Mouse (Mus musculus): ENCODE data around the gene Gfod1. TPM values are rescaled to one million over a fixed set of nuclear protein-coding genes. Genes with fewer than 3 reads are reported as not detected.

Gene Gfod1
- total and polyA plus RNA-seq, 2 experiments from 2014 or later, result 2.4 to 22.4 TPM

DNA sequence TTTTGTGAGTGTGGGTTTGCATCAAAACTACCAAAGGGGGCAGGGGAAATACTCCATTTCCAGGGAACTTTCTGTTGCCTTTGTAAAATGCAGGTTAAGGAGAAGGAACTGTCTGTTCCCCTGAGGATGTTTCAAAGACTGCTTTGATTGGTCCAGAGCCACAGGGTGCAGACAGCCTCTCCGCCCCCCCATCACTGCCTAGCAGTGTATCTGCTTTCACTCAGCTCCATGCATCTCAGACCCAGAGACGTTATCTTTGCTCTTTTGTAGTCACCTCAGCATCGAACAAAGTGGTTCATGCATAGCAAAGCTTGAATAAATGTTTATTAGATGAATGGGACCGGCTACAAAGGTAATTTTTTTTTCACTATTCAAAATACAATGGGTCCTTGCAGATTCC, 38.9 kb downstream of the Gfod1 start:
- H3K4me2 ChIP-seq (ENCODE audit: low read depth, low read length, poor library complexity, severe bottlenecking), result 0 out of 2 replicates have a peak overlapping the region, but pooled peaks have one; percentile 4
- no peaks in the 10 kb centered on the region for H3K9me3 ChIP-seq (ENCODE audit: low read length)
- no peak overlapping the region for H3K4me3 ChIP-seq (ENCODE audit: low read depth, low read length)
- no peaks in the 10 kb centered on the region for H3K36me3 ChIP-seq (ENCODE audit: insufficient read depth, low read length)
- no peaks in the 10 kb centered on the region for H3K4me1 ChIP-seq (ENCODE audit: insufficient read depth, low read length)
- H3K9ac ChIP-seq (replicated peaks; ENCODE audit: low read length, poor library complexity, severe bottlenecking), result no peak overlapping the region
- no peaks in the 10 kb centered on the region for H3K27me3 ChIP-seq (ENCODE audit: insufficient read depth, low read length)
- ATAC-seq (ENCODE audit: low FRiP score) (peak; percentile 50; the same call in 1 of the 2 replicates), DNase-seq (ENCODE audit: low spot score) (no peak)
- H3K27ac ChIP-seq (ENCODE audit: low read depth, low read length), result no peak overlapping the region
- TF ChIP-seq CTCF (IDR thresholded peaks at IDR 0.05), result no peak
- WGBS, result 20% methylated on average over 4 of the region's 4 CpGs

DNA sequence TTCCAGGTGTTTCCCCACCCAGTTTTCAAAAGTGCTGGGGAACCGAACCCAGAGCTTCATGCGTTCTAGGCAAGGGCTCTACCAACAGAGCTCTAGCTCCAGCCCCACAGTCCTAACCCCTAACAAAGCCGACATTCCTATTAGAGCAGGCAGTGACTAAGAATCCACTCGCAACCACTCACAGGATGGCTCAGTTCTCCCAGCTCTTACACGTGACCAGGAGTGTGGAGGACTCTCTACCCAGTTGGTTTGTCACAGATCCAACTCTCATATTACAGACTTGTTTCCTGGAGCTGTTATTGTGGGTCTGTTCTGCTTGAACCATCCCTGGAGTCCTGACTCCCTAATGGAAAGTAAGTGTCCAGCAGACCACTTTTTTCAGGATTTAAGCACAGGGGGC, 40.3 kb downstream of the Gfod1 start:
- no peak overlapping the region for H3K4me3 ChIP-seq (ENCODE audit: low read depth, low read length)
- H3K27ac ChIP-seq (ENCODE audit: low read depth, low read length), result no peak overlapping the region
- no peak overlapping the region for H3K4me2 ChIP-seq (ENCODE audit: low read depth, low read length, poor library complexity, severe bottlenecking)
- H3K4me1 ChIP-seq (ENCODE audit: insufficient read depth, low read length), result no peaks in the 10 kb centered on the region
- H3K9me3 ChIP-seq (ENCODE audit: low read length), result no peaks in the 10 kb centered on the region
- no peak for TF ChIP-seq CTCF (IDR thresholded peaks at IDR 0.05)
- H3K9ac ChIP-seq (replicated peaks; ENCODE audit: low read length, poor library complexity, severe bottlenecking), result no peak overlapping the region
- H3K27me3 ChIP-seq (ENCODE audit: insufficient read depth, low read length), result no peaks in the 10 kb centered on the region
- 89% methylated on average over 5 of the region's 5 CpGs for WGBS
- ATAC-seq (ENCODE audit: low FRiP score) (no peak), DNase-seq (ENCODE audit: low spot score) (no peak)
- no peaks in the 10 kb centered on the region for H3K36me3 ChIP-seq (ENCODE audit: insufficient read depth, low read length)

DNA sequence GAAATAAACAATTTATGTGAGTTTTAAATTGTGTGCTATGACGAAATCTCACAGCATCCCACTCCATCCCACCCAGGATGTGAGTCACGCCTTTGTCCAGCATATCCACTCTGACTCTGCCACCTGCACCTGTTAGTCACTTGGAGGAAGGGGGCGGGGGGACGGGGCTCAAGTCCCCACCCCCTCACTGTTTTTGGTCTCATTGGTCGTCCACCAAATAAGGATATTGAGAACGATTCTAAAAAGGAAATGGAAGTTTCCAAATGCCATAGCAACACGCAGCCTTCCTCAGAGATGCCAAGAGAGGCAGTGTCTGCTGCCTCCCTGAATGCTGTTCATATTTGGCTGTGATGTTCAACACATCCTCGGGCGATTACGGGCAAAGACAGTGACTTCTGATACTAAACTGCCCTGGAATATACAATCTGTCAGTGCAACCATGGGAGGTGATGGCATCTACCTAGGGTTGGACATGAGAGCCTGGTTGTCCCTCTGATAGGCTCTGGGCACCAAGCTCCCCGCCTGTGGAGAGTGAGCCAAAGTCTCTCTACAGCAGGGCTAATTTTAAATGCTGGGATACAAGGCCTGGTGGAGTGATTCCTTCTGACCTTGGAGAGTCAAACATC, 41.7 kb downstream of the Gfod1 start:
- H3K4me1 ChIP-seq (ENCODE audit: insufficient read depth, low read length), result no peaks in the 10 kb centered on the region
- no peak for TF ChIP-seq CTCF (IDR thresholded peaks at IDR 0.05)
- no peak overlapping the region for H3K27ac ChIP-seq (ENCODE audit: low read depth, low read length)
- no peaks in the 10 kb centered on the region for H3K27me3 ChIP-seq (ENCODE audit: insufficient read depth, low read length)
- WGBS, result 89% methylated on average over 11 of the region's 11 CpGs
- H3K9me3 ChIP-seq (ENCODE audit: low read length), result no peaks in the 10 kb centered on the region
- no peak overlapping the region; the same call in 1 of the 2 replicates for H3K9ac ChIP-seq (replicated peaks; ENCODE audit: low read length, poor library complexity, severe bottlenecking)
- H3K4me2 ChIP-seq (ENCODE audit: low read depth, low read length, poor library complexity, severe bottlenecking), result no peak overlapping the region
- DNase-seq (ENCODE audit: low spot score) (no peak), ATAC-seq (ENCODE audit: low FRiP score) (no peak)
- H3K4me3 ChIP-seq (ENCODE audit: low read depth, low read length), result no peak overlapping the region
- no peaks in the 10 kb centered on the region for H3K36me3 ChIP-seq (ENCODE audit: insufficient read depth, low read length)

DNA sequence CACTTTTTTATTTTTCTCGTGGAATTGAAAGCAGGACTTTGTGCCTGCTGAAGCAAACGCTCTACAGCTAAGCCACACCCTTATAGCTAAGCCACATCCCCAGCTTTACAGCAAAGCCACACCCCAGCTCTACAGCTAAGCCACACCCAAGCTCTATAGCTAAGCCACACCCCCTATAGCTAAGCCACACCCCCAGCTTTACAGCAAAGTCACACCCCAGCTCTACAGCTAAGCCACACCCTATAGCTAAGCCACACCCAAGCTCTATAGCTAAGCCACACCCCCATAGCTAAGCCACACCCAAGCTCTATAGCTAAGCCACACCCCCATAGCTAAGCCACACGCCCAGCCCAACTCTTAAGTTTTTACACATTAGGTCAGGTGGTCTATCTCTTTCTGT, 42.7 kb downstream of the Gfod1 start:
- no peak for TF ChIP-seq CTCF (IDR thresholded peaks at IDR 0.05)
- H3K4me1 ChIP-seq (ENCODE audit: insufficient read depth, low read length), result no peaks in the 10 kb centered on the region
- ATAC-seq (ENCODE audit: low FRiP score) (no peak), DNase-seq (ENCODE audit: low spot score) (no peak)
- no peaks in the 10 kb centered on the region for H3K9me3 ChIP-seq (ENCODE audit: low read length)
- H3K4me2 ChIP-seq (ENCODE audit: low read depth, low read length, poor library complexity, severe bottlenecking), result no peak overlapping the region
- no peak overlapping the region for H3K4me3 ChIP-seq (ENCODE audit: low read depth, low read length)
- H3K36me3 ChIP-seq (ENCODE audit: insufficient read depth, low read length), result no peaks in the 10 kb centered on the region
- 78% methylated on average over 3 of the region's 3 CpGs for WGBS
- H3K9ac ChIP-seq (replicated peaks; ENCODE audit: low read length, poor library complexity, severe bottlenecking), result no peak overlapping the region
- H3K27me3 ChIP-seq (ENCODE audit: insufficient read depth, low read length), result no peaks in the 10 kb centered on the region
- no peak overlapping the region for H3K27ac ChIP-seq (ENCODE audit: low read depth, low read length)

DNA sequence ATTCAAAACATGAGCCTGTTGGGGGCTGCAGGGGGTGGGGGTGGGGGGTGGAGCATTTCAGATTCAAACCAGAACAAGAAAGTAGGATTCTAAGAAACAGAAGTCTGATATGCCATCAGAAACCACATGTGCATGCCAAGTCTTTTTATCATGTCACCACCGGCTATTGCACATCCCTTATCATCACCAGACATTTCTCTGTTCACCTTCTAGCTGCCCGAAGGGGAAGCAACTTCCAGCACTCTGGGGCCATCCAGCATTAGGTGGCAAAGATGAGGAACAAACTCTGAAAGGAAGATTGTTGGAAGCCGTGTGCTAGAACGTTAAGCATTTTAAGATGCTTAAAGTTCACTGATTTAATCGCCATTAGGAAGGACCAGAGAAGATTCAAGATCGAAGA, 43.2 kb downstream of the Gfod1 start:
- DNase-seq (ENCODE audit: low spot score) (no peak), ATAC-seq (ENCODE audit: low FRiP score) (no peak)
- TF ChIP-seq CTCF (IDR thresholded peaks at IDR 0.05), result no peak
- Histone ChIP-seq H3K27ac (ENCODE audit: low read depth, low read length) (no peak overlapping the region), H3K9ac (replicated peaks; ENCODE audit: low read length, poor library complexity, severe bottlenecking) (no peak overlapping the region), H3K27me3 (ENCODE audit: insufficient read depth, low read length) (no peaks in the 10 kb centered on the region), H3K4me2 (ENCODE audit: low read depth, low read length, poor library complexity, severe bottlenecking) (no peak overlapping the region), H3K4me3 (ENCODE audit: low read depth, low read length) (no peak overlapping the region), H3K9me3 (ENCODE audit: low read length) (no peaks in the 10 kb centered on the region), H3K4me1 (ENCODE audit: insufficient read depth, low read length) (no peaks in the 10 kb centered on the region), H3K36me3 (ENCODE audit: insufficient read depth, low read length) (no peaks in the 10 kb centered on the region)
- WGBS, result 83% methylated on average over 6 of the region's 6 CpGs

DNA sequence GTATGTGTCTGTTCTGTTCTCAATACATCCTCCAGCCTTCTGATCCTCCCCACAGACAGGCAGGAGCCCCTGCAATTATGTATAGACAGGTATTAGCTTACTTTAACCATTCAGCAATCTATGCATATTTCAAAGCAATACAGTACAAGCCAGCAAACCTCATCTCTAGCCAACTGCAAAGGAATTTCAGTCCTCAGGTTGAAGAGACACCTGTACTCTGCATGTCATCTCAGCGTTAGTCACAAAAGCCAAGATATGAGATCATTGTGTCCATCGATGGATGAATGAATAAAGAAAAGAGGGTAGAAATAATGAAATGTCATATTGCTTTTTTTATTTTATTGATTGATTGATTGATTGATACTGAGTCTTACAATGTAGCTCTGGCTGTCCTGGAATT, 47.5 kb downstream of the Gfod1 start:
- ATAC-seq (ENCODE audit: low FRiP score), result no peak

More for the DNA sequence above, 47.5 kb downstream of the Gfod1 start:
- no peak for TF ChIP-seq CTCF (IDR thresholded peaks at IDR 0.05)
- Histone ChIP-seq H3K27me3 (ENCODE audit: insufficient read depth, low read length) (no peaks in the 10 kb centered on the region), H3K36me3 (ENCODE audit: insufficient read depth, low read length) (no peaks in the 10 kb centered on the region), H3K9ac (replicated peaks; ENCODE audit: low read length, poor library complexity, severe bottlenecking) (no peak overlapping the region), H3K27ac (ENCODE audit: low read depth, low read length) (no peak overlapping the region), H3K4me2 (ENCODE audit: low read depth, low read length, poor library complexity, severe bottlenecking) (no peak overlapping the region), H3K9me3 (ENCODE audit: low read length) (no peaks in the 10 kb centered on the region), H3K4me1 (ENCODE audit: insufficient read depth, low read length) (no peaks in the 10 kb centered on the region), H3K4me3 (ENCODE audit: low read depth, low read length) (no peak overlapping the region)
- DNase-seq (ENCODE audit: low spot score), result no peak
- WGBS, result 81% methylated on average over 2 of the region's 2 CpGs
